Mouse (Mus musculus) heart, postnatal 0 days (tissue): Measurements from ENCODE around the gene Slc8a3. TPM values are rescaled to one million over a fixed set of nuclear protein-coding genes. Genes with fewer than 3 reads are reported as not detected.

Experiments used
- ATAC-seq: fragments of 200-750 bp; cut with Nextera tagmentation; 2 replicates; pipeline ENCODE4 v1.8.0; 2017; ENCODE audit warnings: low read depth, moderate number of reproducible peaks, moderate library complexity; ENCODE audit not compliant: insufficient read depth
- DNase-seq: peaks from one replicate; pipeline ENCODE4 v3.0.0-alpha.2; 2016; ENCODE audit warnings: low spot score
- H3K27ac ChIP-seq: fragments of 300-500 bp; sonication (generic); 2 replicates; pipeline ENCODE4 v1.5.1; 2014; ENCODE audit warnings: low read depth, mild to moderate bottlenecking
- H3K27me3 ChIP-seq: fragments of 300-500 bp; sonication (generic); 2 replicates; pipeline ENCODE4 v1.6.1; 2014; ENCODE audit warnings: low read length, mixed read lengths; ENCODE audit not compliant: control insufficient read depth, insufficient read depth
- H3K36me3 ChIP-seq: fragments of 300-500 bp; sonication (generic); replicated peaks from 2 replicates; pipeline ENCODE4 v1.6.1; 2014; ENCODE audit warnings: low read length, mixed read lengths; ENCODE audit not compliant: control insufficient read depth, insufficient read depth
- H3K4me1 ChIP-seq: fragments of 300-500 bp; sonication (generic); 2 replicates; pipeline ENCODE4 v1.6.1; 2014; ENCODE audit warnings: antibody characterized with exemption; ENCODE audit not compliant: control insufficient read depth, insufficient read depth
- H3K4me2 ChIP-seq: fragments of 300-500 bp; sonication (generic); 2 replicates; pipeline ENCODE4 v1.6.1; 2014; ENCODE audit warnings: low read depth, mild to moderate bottlenecking, low read length, moderate library complexity
- H3K4me3 ChIP-seq: fragments of 300-500 bp; sonication (generic); 2 replicates; pipeline ENCODE4 v1.5.1; 2014; ENCODE audit warnings: low read depth, low read length
- H3K9ac ChIP-seq: fragments of 300-500 bp; sonication (generic); replicated peaks from 2 replicates; pipeline ENCODE4 v1.6.1; 2014; ENCODE audit warnings: low read depth, low read length, mixed read lengths
- H3K9me3 ChIP-seq: fragments of 300-500 bp; sonication (generic); replicated peaks from 2 replicates; pipeline ENCODE4 v1.6.1; 2016; ENCODE audit warnings: low read length; ENCODE audit not compliant: control insufficient read depth
- CTCF ChIP-seq: IDR thresholded peaks from 2 replicates; pipeline ENCODE4 v1.5.1; 2016; ENCODE audit warnings: antibody characterized with exemption, control low read depth, low read depth
- EP300 ChIP-seq: IDR thresholded peaks from 2 replicates; pipeline ENCODE4 v1.6.1; 2016; ENCODE audit warnings: antibody characterized with exemption, low read depth
- WGBS: fragments of 180-500 bp; shearing (Covaris S2); extraction: QIAGEN DNeasy Blood & Tissue Kit; methylation state at CpG from one replicate; pipeline ENCODE4 v1.1.7; 2014; 5-methylcytosine and 5-hydroxymethylcytosine counted together
- polyA plus RNA-seq: library from polyadenylated mRNA; unstranded; fragments of >200 nt; fragmentation: Nextera tagmentation; extraction: Ambion mirVana; gene quantifications from 2 replicates; pipeline ENCODE4 v1.2.1, GENCODE M21; 2015
- total RNA-seq: library from RNA; depleted of rRNA; stranded (reverse); fragments of >200 nt; gene quantifications from 2 replicates; pipeline ENCODE4 v1.2.3, GENCODE M21; 2014; ENCODE audit warnings: low replicate concordance

Slc8a3 gene
- total and polyA plus RNA-seq, 2 experiments from 2014 or later, result 0.15 TPM; not detected in 1

DNA sequence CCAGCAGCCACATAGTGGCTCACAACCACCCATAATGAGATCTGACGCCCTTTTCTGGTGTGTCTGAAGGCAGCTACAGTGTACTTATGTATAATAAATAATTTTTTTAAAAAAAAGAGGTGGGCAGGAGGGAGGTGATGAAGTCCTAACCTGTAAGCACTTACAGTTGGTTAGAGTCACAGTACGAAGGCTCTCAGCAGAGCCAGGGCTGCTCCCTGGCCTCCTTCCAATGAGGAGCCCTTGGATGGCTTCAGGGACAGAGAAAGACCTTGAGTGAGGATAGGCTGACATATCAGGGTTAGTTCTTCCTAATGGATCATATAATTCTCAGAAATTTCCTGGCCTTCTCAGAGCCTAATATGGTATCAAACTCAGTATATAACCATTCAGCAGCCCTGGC lies 171.7 kb downstream of the Slc8a3 start:
- H3K4me1 ChIP-seq, result no peaks in the 10 kb centered on the region
- no peaks in the 10 kb centered on the region for H3K36me3 ChIP-seq
- no peak for ATAC-seq
- H3K4me2 ChIP-seq, result no peak overlapping the region
- no peak overlapping the region for H3K9ac ChIP-seq
- WGBS, result 64% methylated on average over 2 of the region's 2 CpGs
- no peak for TF ChIP-seq EP300
- no peak overlapping the region for H3K4me3 ChIP-seq
- no peaks in the 10 kb centered on the region for H3K27me3 ChIP-seq
- no peak for DNase-seq
- no peak overlapping the region for H3K27ac ChIP-seq
- no peaks in the 10 kb centered on the region for H3K9me3 ChIP-seq

DNA sequence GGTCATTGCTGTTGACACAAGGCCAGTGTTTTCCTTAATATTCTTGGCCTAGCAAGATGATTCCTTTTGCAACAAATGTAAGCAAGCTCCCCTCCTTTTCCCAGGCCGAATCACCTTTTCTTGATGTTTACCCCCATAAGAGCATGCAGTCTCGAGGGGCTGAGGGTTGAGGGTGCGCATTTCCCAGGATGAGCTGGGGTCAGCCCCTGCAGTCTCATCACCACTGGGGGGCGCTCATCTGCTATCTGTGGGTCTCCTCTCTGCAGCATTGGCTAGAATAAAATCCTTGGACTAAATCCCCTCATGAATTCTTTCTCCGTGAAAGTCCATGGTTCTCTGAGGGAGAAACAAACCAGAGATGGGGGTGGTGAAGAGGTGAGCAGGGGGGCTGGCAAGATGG lies 172.1 kb downstream of the Slc8a3 start:
- no peak overlapping the region for H3K9ac ChIP-seq
- no peaks in the 10 kb centered on the region for H3K36me3 ChIP-seq
- DNase-seq (no peak), ATAC-seq (no peak)
- no peak overlapping the region for H3K4me3 ChIP-seq
- no peak overlapping the region for H3K27ac ChIP-seq
- H3K27me3 ChIP-seq, result no peaks in the 10 kb centered on the region
- 68% methylated on average over 5 of the region's 5 CpGs for WGBS
- no peak overlapping the region for H3K4me2 ChIP-seq
- no peak for TF ChIP-seq CTCF
- TF ChIP-seq EP300, result no peak
- no peaks in the 10 kb centered on the region for H3K9me3 ChIP-seq
- no peaks in the 10 kb centered on the region for H3K4me1 ChIP-seq

DNA sequence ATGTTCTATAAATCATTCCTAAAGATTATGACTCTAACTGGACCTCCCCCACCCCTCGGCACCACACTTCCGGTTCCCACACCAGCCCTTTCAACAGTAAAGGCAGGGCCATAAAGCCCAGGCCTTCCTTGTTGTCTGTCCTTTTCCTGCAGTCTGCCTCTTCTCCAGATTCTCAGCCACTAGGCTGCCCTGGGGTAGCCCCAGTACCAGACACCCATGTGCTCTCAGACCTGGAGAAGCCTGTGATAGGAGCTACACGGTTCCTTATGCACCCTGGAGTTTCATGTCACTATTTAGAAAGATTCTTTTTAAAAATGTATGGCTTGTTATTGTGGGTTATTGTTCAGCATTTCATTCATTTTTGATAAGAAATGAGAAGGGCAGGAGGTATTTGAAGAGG lies 172.6 kb downstream of the Slc8a3 start:
- ATAC-seq, result no peak

DNA sequence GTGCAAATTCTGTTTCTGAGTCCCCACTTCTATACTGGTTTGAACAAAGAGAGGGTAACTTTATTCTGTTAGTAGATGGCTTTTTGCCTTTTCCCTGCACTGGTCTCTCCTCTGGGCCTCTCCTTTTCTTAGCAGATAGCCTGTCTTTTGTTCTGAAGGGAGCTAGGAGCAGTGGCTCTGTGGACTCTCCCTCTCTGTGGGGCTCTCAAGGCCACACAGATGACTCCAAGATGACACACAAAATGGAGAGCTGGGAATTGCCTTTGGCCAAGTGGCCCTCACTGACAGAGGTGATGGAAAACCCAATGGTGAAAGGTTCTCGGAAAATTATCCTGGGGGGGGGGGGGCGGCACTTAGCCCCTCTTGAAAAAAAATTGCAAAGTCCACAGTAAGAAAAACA lies 173.0 kb downstream of the Slc8a3 start:
- no peaks in the 10 kb centered on the region for H3K27me3 ChIP-seq
- no peak overlapping the region for H3K4me3 ChIP-seq
- H3K9ac ChIP-seq, result no peak overlapping the region
- H3K4me1 ChIP-seq, result no peaks in the 10 kb centered on the region
- H3K27ac ChIP-seq, result no peak overlapping the region
- no peaks in the 10 kb centered on the region for H3K9me3 ChIP-seq
- TF ChIP-seq CTCF (no peak), EP300 (no peak)
- ATAC-seq, result no peak
- H3K4me2 ChIP-seq, result no peak overlapping the region
- 66% methylated on average over 2 of the region's 2 CpGs for WGBS
- no peak for DNase-seq
- no peaks in the 10 kb centered on the region for H3K36me3 ChIP-seq

More for the DNA sequence above, 172.6 kb downstream of the Slc8a3 start:
- H3K36me3 ChIP-seq, result no peaks in the 10 kb centered on the region
- H3K9ac ChIP-seq, result no peak overlapping the region
- DNase-seq, result no peak
- H3K27me3 ChIP-seq, result no peaks in the 10 kb centered on the region
- H3K4me1 ChIP-seq, result no peaks in the 10 kb centered on the region
- no peak overlapping the region for H3K4me3 ChIP-seq
- H3K4me2 ChIP-seq, result no peak overlapping the region
- no peaks in the 10 kb centered on the region for H3K9me3 ChIP-seq
- H3K27ac ChIP-seq, result no peak overlapping the region
- TF ChIP-seq EP300, result no peak
- no peak for TF ChIP-seq CTCF
- WGBS, result 55% methylated on average over 3 of the region's 3 CpGs

DNA sequence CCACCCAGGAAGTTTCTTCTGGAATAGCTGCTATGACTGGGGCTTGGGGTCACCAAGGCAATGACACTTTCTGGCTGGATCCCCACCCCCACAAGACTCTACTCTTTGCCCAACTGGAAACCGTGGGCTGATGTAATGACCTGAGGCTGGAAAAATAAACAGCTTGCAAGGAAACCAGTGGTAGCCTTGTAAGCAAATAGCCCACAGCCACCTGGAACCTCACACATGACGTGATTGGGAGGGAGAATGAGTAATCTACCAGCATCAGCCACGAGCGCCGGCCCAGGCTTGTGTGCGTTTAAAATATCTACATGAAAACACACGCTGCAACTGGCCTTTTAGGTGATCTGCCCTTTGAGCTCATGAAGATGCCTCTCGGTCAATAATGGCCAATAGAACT lies 176.1 kb downstream of the Slc8a3 start:
- no peaks in the 10 kb centered on the region for H3K4me1 ChIP-seq

DNA sequence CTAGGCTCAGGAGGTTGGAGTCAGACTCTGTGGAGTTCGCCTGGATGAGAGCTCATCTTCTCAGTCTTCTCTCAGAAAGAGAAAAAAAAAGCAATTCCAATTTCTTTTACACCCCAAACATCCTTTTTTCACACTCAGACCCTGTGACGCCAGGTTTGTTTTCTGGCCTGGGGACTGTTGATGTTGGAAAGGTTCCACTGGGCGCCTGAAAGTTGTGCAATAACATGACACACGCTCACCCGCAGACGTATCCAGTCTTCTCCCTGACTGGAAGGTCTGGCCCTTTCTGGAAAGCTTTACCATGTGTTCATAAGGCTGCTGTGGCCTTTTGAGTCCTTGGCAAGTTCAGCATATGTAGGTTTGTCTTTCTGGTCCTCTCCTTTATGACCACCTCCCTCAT lies 177.3 kb downstream of the Slc8a3 start:
- ATAC-seq (no peak), DNase-seq (peak; percentile 25)
- Histone ChIP-seq H3K27me3 (no peaks in the 10 kb centered on the region), H3K27ac (no peak overlapping the region), H3K9ac (no peak overlapping the region), H3K4me1 (no peaks in the 10 kb centered on the region), H3K4me3 (no peak overlapping the region), H3K4me2 (no peak overlapping the region), H3K9me3 (no peaks in the 10 kb centered on the region), H3K36me3 (no peaks in the 10 kb centered on the region)
- TF ChIP-seq CTCF (no peak), EP300 (no peak)
- 45% methylated on average over 6 of the region's 6 CpGs for WGBS

More for the DNA sequence above, 176.1 kb downstream of the Slc8a3 start:
- Histone ChIP-seq H3K9me3 (no peaks in the 10 kb centered on the region), H3K36me3 (no peaks in the 10 kb centered on the region), H3K27ac (no peak overlapping the region), H3K4me2 (no peak overlapping the region), H3K4me3 (no peak overlapping the region), H3K9ac (no peak overlapping the region), H3K27me3 (no peaks in the 10 kb centered on the region)
- ATAC-seq, result no peak
- TF ChIP-seq EP300 (no peak), CTCF (no peak)
- WGBS, result 58% methylated on average over 8 of the region's 8 CpGs
- no peak for DNase-seq
